Mouse (Mus musculus): ENCODE results near the gene Cpne2. TPM values are rescaled to one million over a fixed set of nuclear protein-coding genes. Genes with fewer than 3 reads are reported as not detected.
A peak's percentile ranks its signal among the peaks of the same experiment; 100 is the strongest.

Cpne2 gene
- polyA plus RNA-seq, 1 experiment from 2014 or later = 18.5 TPM

DNA sequence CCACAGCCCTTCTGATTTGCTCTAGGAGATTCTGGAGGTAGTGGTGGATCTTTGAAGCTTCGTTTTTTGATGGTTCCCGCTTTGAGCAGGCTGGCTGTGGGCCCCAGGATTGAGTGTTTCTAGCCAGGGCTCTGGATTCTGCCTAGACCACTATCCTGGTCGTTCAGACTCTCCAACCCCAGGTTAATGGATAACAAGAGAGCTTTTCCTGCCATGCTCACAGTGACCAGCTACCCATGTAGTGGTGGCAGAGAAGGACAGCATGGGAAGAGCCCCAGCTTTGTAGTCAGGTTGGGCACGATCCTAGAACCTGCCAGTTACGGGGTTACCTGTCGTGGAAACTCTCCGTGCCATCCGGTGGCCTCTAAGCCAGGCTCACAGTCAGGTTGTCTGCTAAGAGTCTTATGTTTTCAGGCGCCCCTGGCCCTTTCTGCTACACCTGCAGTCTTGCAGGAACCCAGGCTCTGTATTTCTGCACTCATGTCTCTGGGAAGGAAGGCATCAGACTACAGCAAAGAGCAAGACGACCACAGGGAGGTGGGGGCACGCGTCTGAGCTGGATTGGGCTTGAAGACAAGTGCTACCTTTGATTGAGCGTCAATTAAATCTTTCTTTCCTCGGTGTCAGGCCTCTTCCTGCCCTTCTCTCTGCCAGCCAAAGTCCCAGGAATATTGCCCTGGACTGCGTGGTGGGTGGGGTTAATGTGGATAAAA, 33.8 kb downstream of the Cpne2 start:
- no peaks in the 10 kb centered on the region for H3K9me3 ChIP-seq
- H3K27me3 ChIP-seq = no peaks in the 10 kb centered on the region
- H3K27ac ChIP-seq = peak overlapping the region; percentile 76
- H3K36me3 ChIP-seq (replicated peaks) = no peaks in the 10 kb centered on the region; the same call in 1 of the 2 replicates
- ATAC-seq (ENCODE audit: low FRiP score) = peak; percentile 39
- no peak overlapping the region for H3K9ac ChIP-seq
- H3K4me2 ChIP-seq = peak overlapping the region; percentile 15
- WGBS = 43% methylated on average over 15 of the region's 15 CpGs
- peaks cover 37% of the 10 kb centered on the region for H3K4me1 ChIP-seq
- no peak overlapping the region for H3K4me3 ChIP-seq (replicated peaks)

DNA sequence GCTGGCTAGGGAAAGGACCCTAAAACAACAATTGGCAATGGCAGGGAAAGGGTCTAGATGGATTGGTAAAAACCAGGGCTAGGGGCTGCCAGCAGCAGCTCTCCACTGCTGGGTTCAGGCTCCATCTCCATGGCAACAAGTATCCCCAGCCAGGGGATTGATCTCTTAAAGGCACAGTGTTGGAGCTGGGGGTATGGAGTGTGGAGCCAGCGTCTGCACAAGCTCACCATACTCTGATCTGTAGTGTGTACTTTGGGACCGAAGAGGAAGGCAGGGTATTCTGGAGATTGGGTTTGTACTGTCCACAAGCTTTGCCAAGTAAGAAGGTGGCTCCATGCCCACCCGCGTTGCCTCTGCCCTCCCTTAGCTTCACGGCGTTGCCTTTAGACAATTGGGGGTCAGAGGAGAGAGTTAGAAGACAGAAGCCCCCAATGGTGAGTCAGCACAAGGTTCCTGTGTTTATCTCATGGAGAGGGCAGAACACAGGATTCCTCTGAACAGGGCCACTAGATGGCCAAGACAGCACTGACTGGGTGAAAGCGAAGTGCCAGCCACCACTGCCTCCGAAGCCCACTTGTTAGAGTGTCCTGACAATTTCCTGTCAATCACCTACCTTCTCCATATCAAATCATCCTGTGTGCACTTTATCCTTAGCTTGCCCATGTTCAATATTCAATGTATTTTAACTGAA, 34.5 kb downstream of the Cpne2 start:
- H3K9me3 ChIP-seq = no peaks in the 10 kb centered on the region
- H3K4me2 ChIP-seq = peak overlapping the region; percentile 15
- H3K27ac ChIP-seq = peak overlapping the region; percentile 76
- no peaks in the 10 kb centered on the region; the same call in 1 of the 2 replicates for H3K36me3 ChIP-seq (replicated peaks)
- peak; percentile 93 for ATAC-seq (ENCODE audit: low FRiP score)
- H3K27me3 ChIP-seq = no peaks in the 10 kb centered on the region
- WGBS = 53% methylated on average over 8 of the region's 8 CpGs
- H3K4me1 ChIP-seq = peaks cover 32% of the 10 kb centered on the region
- H3K9ac ChIP-seq = no peak overlapping the region
- H3K4me3 ChIP-seq (replicated peaks) = no peak overlapping the region

DNA sequence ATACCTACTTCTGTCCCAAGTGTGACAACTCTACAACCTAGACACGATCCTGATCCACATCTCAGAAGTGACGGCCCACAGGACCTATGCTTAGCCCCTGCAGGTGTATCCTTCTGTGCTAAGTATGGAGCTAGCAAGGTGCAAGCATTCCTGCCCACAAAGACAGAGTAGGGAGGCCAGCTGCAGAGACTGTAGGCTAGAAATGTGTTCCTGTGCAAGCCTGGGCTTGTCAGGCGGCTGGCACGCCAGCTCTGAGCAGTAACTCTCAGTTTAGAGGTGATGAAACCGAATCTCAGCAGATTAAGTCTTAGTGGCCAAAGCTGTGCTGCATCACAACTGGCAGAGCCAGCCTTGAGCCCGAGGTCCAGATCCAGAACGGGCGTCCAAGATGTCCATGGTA, 35.3 kb downstream of the Cpne2 start:
- no peak for ATAC-seq (ENCODE audit: low FRiP score)
- Histone ChIP-seq H3K4me1 (peaks cover 32% of the 10 kb centered on the region), H3K36me3 (replicated peaks) (peaks cover 4% of the 10 kb centered on the region), H3K4me3 (replicated peaks) (no peak overlapping the region), H3K4me2 (no peak overlapping the region), H3K9ac (no peak overlapping the region), H3K27me3 (no peaks in the 10 kb centered on the region), H3K27ac (peak overlapping the region; percentile 20; the same call in 1 of the 2 replicates), H3K9me3 (no peaks in the 10 kb centered on the region)
- WGBS = 88% methylated on average over 8 of the region's 8 CpGs

DNA sequence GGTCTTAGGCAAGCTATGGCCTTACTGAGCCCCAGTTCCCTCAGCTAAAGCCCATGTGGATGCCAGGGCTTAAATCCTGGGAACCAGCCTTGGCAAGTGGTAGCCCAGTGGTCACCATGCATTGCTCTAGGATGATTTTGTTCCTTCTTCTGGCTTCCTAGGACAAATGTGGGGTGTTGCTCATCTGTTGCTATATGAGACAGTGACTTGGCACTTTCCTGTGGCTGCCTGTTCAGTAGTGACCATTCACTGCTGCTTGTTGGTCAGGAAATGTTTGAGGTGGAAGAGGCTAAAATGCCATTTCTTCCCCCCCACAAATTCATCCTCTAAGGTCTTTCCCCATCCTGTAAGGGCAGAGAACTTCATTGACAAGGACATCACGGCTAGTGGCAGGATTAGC, 36.6 kb downstream of the Cpne2 start:
- WGBS = 78% methylated on average over 1 of the region's 1 CpGs
- ATAC-seq (ENCODE audit: low FRiP score) = no peak

DNA sequence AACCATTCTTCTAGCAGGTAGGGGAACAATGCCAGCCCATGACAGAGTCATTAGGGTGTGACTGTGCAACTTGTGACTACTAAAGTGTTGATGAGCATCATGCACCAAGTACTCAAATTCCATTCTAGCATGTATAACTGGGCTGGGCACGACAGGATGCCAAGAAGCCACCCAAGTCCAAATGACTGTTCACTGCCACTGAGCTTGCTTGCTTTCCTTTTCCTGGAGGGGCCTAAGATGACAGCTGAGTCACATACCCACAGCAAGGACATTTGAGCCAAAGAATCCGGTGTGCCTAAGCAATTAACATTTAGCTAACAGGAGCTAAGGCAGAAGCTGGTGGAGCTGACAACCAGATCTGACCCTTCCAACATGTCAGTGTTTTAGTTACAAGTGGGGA, 39.1 kb downstream of the Cpne2 start:
- H3K36me3 ChIP-seq (replicated peaks) = peaks cover 42% of the 10 kb centered on the region
- H3K4me2 ChIP-seq = no peak overlapping the region
- no peak for ATAC-seq (ENCODE audit: low FRiP score)
- 85% methylated on average over 2 of the region's 2 CpGs for WGBS
- H3K27me3 ChIP-seq = no peaks in the 10 kb centered on the region
- H3K9me3 ChIP-seq = no peaks in the 10 kb centered on the region
- peaks cover 18% of the 10 kb centered on the region for H3K4me1 ChIP-seq
- no peak overlapping the region for H3K27ac ChIP-seq
- H3K9ac ChIP-seq = no peak overlapping the region
- H3K4me3 ChIP-seq (replicated peaks) = no peak overlapping the region

More for the DNA sequence above, 36.6 kb downstream of the Cpne2 start:
- Histone ChIP-seq H3K36me3 (replicated peaks) (peaks cover 18% of the 10 kb centered on the region), H3K9ac (no peak overlapping the region), H3K9me3 (no peaks in the 10 kb centered on the region), H3K27me3 (no peaks in the 10 kb centered on the region), H3K4me3 (replicated peaks) (no peak overlapping the region), H3K4me1 (peaks cover 30% of the 10 kb centered on the region), H3K27ac (peak overlapping the region; percentile 2; the same call in 1 of the 2 replicates), H3K4me2 (no peak overlapping the region)

DNA sequence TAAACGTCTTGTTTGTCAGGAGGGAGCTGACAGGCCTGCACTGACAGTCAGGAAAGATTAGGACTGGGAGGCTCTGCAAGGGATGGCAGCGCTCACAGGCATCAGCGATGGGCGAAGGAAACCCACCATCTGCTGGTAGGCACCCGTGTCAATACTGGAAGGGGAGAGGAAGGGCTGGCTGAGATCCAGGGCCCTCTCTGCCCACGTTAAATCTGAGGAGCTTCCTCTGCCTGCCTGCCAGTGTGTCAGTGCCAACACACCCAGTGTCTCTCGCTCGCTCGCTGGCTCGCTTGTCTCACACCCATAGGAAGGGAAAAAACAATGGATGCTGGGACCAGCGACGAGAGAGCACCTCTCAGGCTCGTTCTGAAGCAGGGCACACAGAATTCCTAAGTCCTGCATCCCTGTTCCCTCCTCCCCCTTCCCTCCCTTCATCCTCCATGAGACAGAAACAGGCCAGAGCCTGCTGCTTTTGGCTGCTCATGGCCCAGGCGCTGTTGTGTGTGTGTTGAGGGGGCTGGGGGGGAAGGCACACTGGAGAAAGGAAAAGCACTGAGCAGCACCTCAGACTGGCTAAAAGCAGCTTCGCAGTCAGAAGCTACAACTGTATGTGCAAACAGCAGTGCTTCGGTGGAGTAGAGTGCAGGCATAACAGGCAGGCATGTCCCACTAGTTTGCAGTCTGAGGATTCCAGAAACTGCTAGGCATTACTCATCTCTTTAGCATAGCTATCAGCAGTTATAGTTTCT, 41.5 kb downstream of the Cpne2 start:
- no peak for ATAC-seq (ENCODE audit: low FRiP score)
- WGBS = 87% methylated on average over 16 of the region's 16 CpGs
- H3K36me3 ChIP-seq (replicated peaks) = peaks cover 65% of the 10 kb centered on the region

DNA sequence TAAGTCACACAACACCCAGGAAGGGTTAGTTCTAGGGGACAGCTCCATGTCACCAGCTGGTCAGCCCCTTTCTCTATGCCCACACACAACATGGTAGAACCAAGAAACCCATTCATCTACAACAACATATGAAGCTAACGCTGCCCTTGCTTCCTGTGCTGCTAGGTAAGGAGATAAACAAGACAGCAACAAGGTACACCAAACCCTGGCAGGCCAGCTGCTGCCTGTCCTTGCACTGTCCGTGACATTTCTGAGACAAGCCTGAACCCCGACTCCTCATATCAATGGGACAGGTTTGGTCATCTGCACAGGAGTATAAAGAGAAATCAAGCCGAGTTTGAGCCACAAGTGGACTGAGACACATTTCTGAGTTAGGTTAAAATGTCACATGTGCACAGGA, 42.4 kb downstream of the Cpne2 start:
- WGBS = 93% methylated on average over 4 of the region's 4 CpGs
- no peaks in the 10 kb centered on the region for H3K4me1 ChIP-seq
- no peak overlapping the region for H3K9ac ChIP-seq
- no peaks in the 10 kb centered on the region for H3K27me3 ChIP-seq
- peaks cover 71% of the 10 kb centered on the region for H3K36me3 ChIP-seq (replicated peaks)
- H3K27ac ChIP-seq = no peak overlapping the region
- ATAC-seq (ENCODE audit: low FRiP score) = no peak
- no peak overlapping the region for H3K4me3 ChIP-seq (replicated peaks)
- no peaks in the 10 kb centered on the region for H3K9me3 ChIP-seq
- H3K4me2 ChIP-seq = no peak overlapping the region

More for the DNA sequence above, 41.5 kb downstream of the Cpne2 start:
- H3K9me3 ChIP-seq = no peaks in the 10 kb centered on the region
- H3K27ac ChIP-seq = peak overlapping the region; percentile 43; the same call in 1 of the 2 replicates
- H3K9ac ChIP-seq = no peak overlapping the region
- 0 out of 2 replicates have a peak, but pooled peaks cover 3% of the 10 kb centered on the region for H3K4me1 ChIP-seq
- H3K27me3 ChIP-seq = no peaks in the 10 kb centered on the region
- H3K4me2 ChIP-seq = no peak overlapping the region
- H3K4me3 ChIP-seq (replicated peaks) = no peak overlapping the region

DNA sequence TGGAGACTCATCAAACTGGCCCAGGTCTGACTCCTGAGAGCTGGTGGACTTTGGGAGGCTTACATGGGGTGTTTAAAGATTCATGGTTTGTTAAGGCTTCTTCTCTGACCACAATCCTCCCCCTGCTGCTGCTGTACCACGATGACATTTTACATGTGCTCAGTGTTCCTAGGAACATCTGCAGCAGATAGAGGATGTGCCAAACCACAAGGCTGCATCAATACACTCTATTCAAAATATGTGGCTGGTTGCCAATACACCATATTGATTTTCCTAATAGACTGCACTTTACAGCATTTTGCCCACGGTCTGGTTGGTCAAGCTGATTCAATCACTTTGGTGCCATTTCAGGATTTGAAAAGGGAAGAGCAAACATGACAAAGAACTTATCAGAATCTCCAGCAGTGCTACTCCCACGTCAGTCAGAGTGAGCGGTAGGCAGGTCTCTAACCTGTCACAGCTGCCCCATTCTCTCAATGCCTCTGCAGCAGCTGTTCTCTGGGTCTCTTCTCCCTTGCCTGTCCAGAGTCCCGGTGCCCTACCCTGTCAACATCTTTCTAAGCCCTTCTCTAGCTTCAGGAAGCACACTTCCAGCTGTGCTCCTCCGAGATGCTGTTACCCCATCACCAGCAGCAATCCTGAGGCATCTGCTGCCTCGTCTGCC, 49.2 kb downstream of the Cpne2 start:
- H3K27me3 ChIP-seq = no peaks in the 10 kb centered on the region
- 89% methylated on average over 7 of the region's 7 CpGs for WGBS
- H3K9ac ChIP-seq = no peak overlapping the region
- no peak overlapping the region for H3K4me2 ChIP-seq
- H3K36me3 ChIP-seq (replicated peaks) = peaks cover 82% of the 10 kb centered on the region
- H3K9me3 ChIP-seq = no peaks in the 10 kb centered on the region
- no peak for ATAC-seq (ENCODE audit: low FRiP score)
- H3K4me3 ChIP-seq (replicated peaks) = no peak overlapping the region
- peaks cover 2% of the 10 kb centered on the region; the same call in 1 of the 2 replicates for H3K4me1 ChIP-seq
- no peak overlapping the region for H3K27ac ChIP-seq

DNA sequence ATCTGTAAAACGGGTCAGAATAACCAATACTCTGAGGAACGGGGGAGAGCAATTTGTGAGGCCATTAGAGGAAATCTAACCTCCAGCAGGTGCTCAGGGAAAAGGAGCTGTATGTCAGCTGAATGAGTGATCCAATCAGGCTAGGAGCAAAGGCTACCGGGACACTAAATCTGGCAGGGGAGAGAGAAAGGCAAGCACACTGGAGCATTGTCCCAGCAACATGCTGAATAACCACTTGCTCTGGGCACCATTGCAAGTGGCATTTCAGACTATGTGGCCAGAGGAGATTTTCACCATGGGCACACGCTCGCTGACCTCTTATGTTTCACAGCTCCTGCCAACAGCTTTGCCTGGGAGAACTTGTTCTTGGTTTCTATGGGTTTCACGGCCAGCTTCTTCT, 49.8 kb downstream of the Cpne2 start:
- no peaks in the 10 kb centered on the region for H3K27me3 ChIP-seq
- no peak overlapping the region for H3K9ac ChIP-seq
- H3K36me3 ChIP-seq (replicated peaks) = peaks cover 84% of the 10 kb centered on the region
- no peaks in the 10 kb centered on the region for H3K9me3 ChIP-seq
- ATAC-seq (ENCODE audit: low FRiP score) = no peak
- WGBS = 90% methylated on average over 6 of the region's 6 CpGs
- no peak overlapping the region for H3K4me3 ChIP-seq (replicated peaks)
- peaks cover 2% of the 10 kb centered on the region; the same call in 1 of the 2 replicates for H3K4me1 ChIP-seq
- H3K27ac ChIP-seq = no peak overlapping the region
- H3K4me2 ChIP-seq = no peak overlapping the region

DNA sequence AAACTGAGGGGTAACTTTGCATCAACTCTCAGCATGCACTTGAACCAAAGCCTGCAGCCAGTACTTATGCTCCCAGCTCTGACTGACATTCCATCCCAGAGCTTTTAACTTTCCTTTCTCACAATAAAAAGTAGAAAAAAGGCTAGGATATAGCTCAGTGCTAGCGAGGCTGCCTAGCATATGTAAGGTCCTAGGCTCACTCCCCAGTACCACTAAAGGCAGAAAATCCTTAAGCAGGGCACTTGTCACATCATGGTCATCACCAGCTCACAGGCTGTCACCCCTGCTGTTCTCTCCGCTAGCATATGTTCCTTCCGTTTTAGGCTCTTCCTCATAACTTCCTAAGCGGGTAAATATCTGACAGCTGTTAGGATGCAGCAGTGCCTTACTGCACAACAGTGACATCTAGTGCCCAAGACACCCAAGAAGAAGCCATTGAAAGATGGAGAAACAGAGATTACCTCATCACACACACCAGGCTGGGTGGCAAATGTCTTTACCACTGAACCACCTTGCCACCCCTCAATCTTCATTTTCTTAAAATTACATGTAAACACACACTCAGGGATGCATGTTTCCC, 51.5 kb downstream of the Cpne2 start:
- Histone ChIP-seq H3K4me2 (no peak overlapping the region), H3K9me3 (no peaks in the 10 kb centered on the region), H3K4me3 (replicated peaks) (no peak overlapping the region), H3K4me1 (peaks cover 2% of the 10 kb centered on the region; the same call in 1 of the 2 replicates), H3K27ac (no peak overlapping the region), H3K36me3 (replicated peaks) (peaks cover 81% of the 10 kb centered on the region), H3K27me3 (no peaks in the 10 kb centered on the region), H3K9ac (no peak overlapping the region)
- WGBS = 49% methylated on average over 4 of the region's 4 CpGs
- ATAC-seq (ENCODE audit: low FRiP score) = peak; percentile 61; the same call in 1 of the 2 replicates

DNA sequence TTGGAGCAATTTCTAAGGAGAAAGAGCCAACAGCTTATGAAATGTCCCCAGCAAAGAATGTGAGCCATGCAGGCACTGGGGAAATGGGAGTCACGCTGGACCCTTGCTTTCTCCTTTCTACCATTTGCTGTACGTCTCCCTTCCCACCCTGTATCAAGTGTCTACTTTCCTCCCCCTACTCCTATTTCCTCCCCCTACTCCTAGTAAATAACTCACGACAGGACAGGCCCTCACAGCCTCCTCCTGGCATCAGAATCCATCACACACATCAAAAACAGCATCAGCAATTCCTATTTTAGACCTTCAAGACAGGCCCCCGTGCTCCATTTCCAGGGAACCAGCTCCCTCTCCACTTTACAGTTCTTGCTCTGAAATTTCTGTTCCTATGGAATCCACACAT, 58.9 kb downstream of the Cpne2 start:
- H3K4me3 ChIP-seq (replicated peaks) = no peak overlapping the region
- no peak overlapping the region for H3K4me2 ChIP-seq
- no peaks in the 10 kb centered on the region for H3K27me3 ChIP-seq
- no peak for ATAC-seq (ENCODE audit: low FRiP score)
- H3K9me3 ChIP-seq = no peaks in the 10 kb centered on the region
- WGBS = 75% methylated on average over 4 of the region's 4 CpGs
- no peaks in the 10 kb centered on the region for H3K4me1 ChIP-seq
- H3K9ac ChIP-seq = no peak overlapping the region
- H3K27ac ChIP-seq = no peak overlapping the region
- peaks cover 24% of the 10 kb centered on the region for H3K36me3 ChIP-seq (replicated peaks)
